In the genomic region with DNA sequence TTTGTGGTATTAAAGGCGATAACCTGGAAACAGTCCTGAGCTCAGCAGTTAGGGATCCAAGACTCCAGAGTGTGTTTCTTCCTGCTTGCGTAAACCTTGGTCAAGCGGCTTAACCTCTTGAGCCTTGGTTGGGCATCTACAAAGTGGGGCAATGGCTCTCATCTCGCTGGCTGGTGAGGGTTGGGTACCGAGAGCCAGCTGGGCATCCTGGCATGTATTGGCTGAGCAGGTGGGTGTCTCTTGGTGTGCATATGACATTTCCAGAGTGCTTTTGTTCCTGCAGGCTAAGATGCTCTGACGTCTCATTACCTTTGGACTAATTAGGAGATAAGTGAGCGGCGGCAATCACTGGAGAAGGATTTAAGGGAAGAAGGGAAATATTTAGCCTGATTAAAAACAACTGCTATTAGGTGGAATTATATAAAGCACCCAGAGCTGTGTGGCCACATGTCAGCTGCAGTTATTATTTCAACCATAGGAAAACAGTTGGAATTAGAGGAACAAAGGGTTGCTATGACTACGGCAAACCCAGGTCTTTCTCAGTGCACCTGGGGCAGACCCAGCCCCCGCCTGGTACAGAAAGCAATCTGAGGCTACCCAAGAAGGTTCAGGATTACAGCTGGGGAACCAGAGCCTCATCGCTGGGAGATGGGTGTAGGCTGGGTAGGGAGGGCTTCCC, we compare ENCODE assay signal across 11 mouse cellular contexts. TPM values are rescaled to one million over a fixed set of nuclear protein-coding genes. Genes with fewer than 3 reads are reported as not detected.
DNase-seq lines count a peak whose midpoint lies in the region; ATAC-seq and TF ChIP-seq lines count a peak whose summit lies in the region.
"Had no signal": no experiment of that assay in that cellular context is flagged by ENCODE, and none has a peak within 500 bp of the region (broad histone marks: within the 10 kb centered on the region; RNA-seq: fewer than 3 reads in every experiment).

No protein-coding gene starts in this region.

- H3K27me3 ChIP-seq in kidney, embryonic 14.5 days (ENCODE audit: control insufficient read depth, insufficient read depth, low read length): no peaks in the 10 kb centered on the region
- no peaks in the 10 kb centered on the region for H3K27me3 ChIP-seq in forebrain, embryonic 15.5 days
- H3K27me3 ChIP-seq in midbrain, embryonic 14.5 days (ENCODE audit: control insufficient read depth, insufficient read depth, low read length): no peaks in the 10 kb centered on the region
- H3K27me3 ChIP-seq: heart, embryonic 12.5 days had no signal

- no peak for TF ChIP-seq POLR2A in brain, embryonic 14.5 days (IDR thresholded peaks at IDR 0.05; ENCODE audit: borderline replicate concordance, extremely low read depth, insufficient read depth, insufficient read length, poor library complexity, severe bottlenecking)

- peaks cover 31% of the 10 kb centered on the region for H3K36me3 ChIP-seq in kidney, embryonic 14.5 days (ENCODE audit: control insufficient read depth, insufficient read depth, low read length)
- H3K36me3 ChIP-seq in forebrain, embryonic 15.5 days: peaks cover 24% of the 10 kb centered on the region
- peaks cover 38% of the 10 kb centered on the region for H3K36me3 ChIP-seq in midbrain, embryonic 14.5 days (ENCODE audit: control insufficient read depth, insufficient read depth, low read length)

- peak; percentile 55 to 76 for DNase-seq in kidney, adult 8-10 months
- DNase-seq in brain, embryonic 14.5 days (ENCODE audit: low read depth): peak; percentile 78
- peak; percentile 63 for DNase-seq in midbrain, embryonic 14.5 days
- no peak for DNase-seq in heart, adult 11 months
- DNase-seq: adrenal gland, postnatal 25 days; right cerebral cortex, postnatal 25 days had no signal

- H3K9me3 ChIP-seq in kidney, embryonic 14.5 days (ENCODE audit: control insufficient read depth, low read length): peaks cover 2% of the 10 kb centered on the region; the same call in 1 of the 2 replicates
- no peaks in the 10 kb centered on the region for H3K9me3 ChIP-seq in forebrain, embryonic 15.5 days
- no peaks in the 10 kb centered on the region for H3K9me3 ChIP-seq in midbrain, embryonic 14.5 days (ENCODE audit: control insufficient read depth, low read length)
- H3K9me3 ChIP-seq: heart, embryonic 12.5 days had no signal

- ATAC-seq in kidney, embryonic 14.5 days (ENCODE audit: low FRiP score, low TSS enrichment): no peak
- peak; percentile 34 for ATAC-seq in forebrain, embryonic 15.5 days (replicated peaks)
- no peak for ATAC-seq in midbrain, embryonic 14.5 days (ENCODE audit: low FRiP score, low TSS enrichment)
- no peak for ATAC-seq in inflammation-experienced regulatory T-cells, adult 6 months

- H3K9ac ChIP-seq in kidney, embryonic 14.5 days (ENCODE audit: low read depth, low read length): no peak overlapping the region
- no peak overlapping the region for H3K9ac ChIP-seq in forebrain, embryonic 15.5 days (replicated peaks)
- no peak overlapping the region for H3K9ac ChIP-seq in midbrain, embryonic 14.5 days (replicated peaks; ENCODE audit: low read length)
- H3K9ac ChIP-seq: heart, embryonic 12.5 days had no signal

- H3K4me1 ChIP-seq in kidney, embryonic 14.5 days (ENCODE audit: control insufficient read depth, insufficient read depth, low read length): peaks cover 25% of the 10 kb centered on the region
- H3K4me1 ChIP-seq in forebrain, embryonic 15.5 days: peaks cover 31% of the 10 kb centered on the region
- peaks cover 33% of the 10 kb centered on the region for H3K4me1 ChIP-seq in midbrain, embryonic 14.5 days (ENCODE audit: control insufficient read depth, insufficient read depth, low read length)

- H3K27ac ChIP-seq in kidney, embryonic 14.5 days (ENCODE audit: low read depth, low read length): no peak overlapping the region
- H3K27ac ChIP-seq in forebrain, embryonic 15.5 days (replicated peaks): peak overlapping the region; percentile 87
- H3K27ac ChIP-seq in midbrain, embryonic 14.5 days (replicated peaks; ENCODE audit: low read depth, low read length): peak overlapping the region; percentile 87

- no peak for TF ChIP-seq CTCF in brain, embryonic 14.5 days (IDR thresholded peaks at IDR 0.05; ENCODE audit: borderline replicate concordance, extremely low read depth, insufficient read depth, insufficient read length)

- 94% methylated on average over 11 of the region's 11 CpGs for WGBS in kidney, embryonic 14.5 days
- WGBS in forebrain, embryonic 15.5 days: 48% methylated on average over 11 of the region's 11 CpGs
- 73% methylated on average over 11 of the region's 11 CpGs for WGBS in midbrain, embryonic 14.5 days

- H3K4me2 ChIP-seq in kidney, embryonic 14.5 days (replicated peaks; ENCODE audit: low read depth, low read length): no peak overlapping the region
- no peak overlapping the region for H3K4me2 ChIP-seq in forebrain, embryonic 15.5 days (replicated peaks)
- no peak overlapping the region for H3K4me2 ChIP-seq in midbrain, embryonic 14.5 days (ENCODE audit: low read length)
- H3K4me2 ChIP-seq: heart, embryonic 12.5 days had no signal

- no peak overlapping the region for H3K4me3 ChIP-seq in kidney, embryonic 14.5 days (ENCODE audit: low read length)
- no peak overlapping the region for H3K4me3 ChIP-seq in forebrain, embryonic 15.5 days
- no peak overlapping the region for H3K4me3 ChIP-seq in midbrain, embryonic 14.5 days (replicated peaks; ENCODE audit: low read depth, low read length)
- H3K4me3 ChIP-seq: erythroblast, embryonic 14.5 days; heart, embryonic 12.5 days had no signal

RNA-seq across cellular contexts. Expression of gene Slc6a6, which starts 24.2 kb away (rescaled TPM):
- polyA plus RNA-seq in kidney, embryonic 14.5 days (2014; fragmentation: Nextera tagmentation; extraction: Ambion mirVana): 51.7 and 95.1 TPM in 2 replicates
- 67.2 and 96.3 TPM in 2 replicates for polyA plus RNA-seq in brain, embryonic 14.5 days (2012; rRNA removed)
- polyA plus RNA-seq in forebrain, embryonic 15.5 days (2015; fragmentation: Nextera tagmentation; extraction: Ambion mirVana): 94.2 and 98.8 TPM in 2 replicates
- polyA plus RNA-seq in midbrain, embryonic 14.5 days (2014; fragmentation: Nextera tagmentation; extraction: Ambion mirVana): 94.1 and 94.3 TPM in 2 replicates
- 10 to 100 TPM; 33.6 to 47.0 (median 35.3) TPM for polyA plus RNA-seq in inflammation-experienced regulatory T-cells, adult 6 months (2017; shearing (Covaris generic))
